Mouse (Mus musculus) cerebellum, postnatal 36 days (tissue): ENCODE results near the gene Pcdh17.
A peak's percentile ranks its signal among the peaks of the same experiment; 100 is the strongest.

Experiments
- DNase-seq, 2 experiments: peaks; one replicate each; pipeline ENCODE4 v3.0.0; 2021 to 2022; ENCODE audit warnings: mixed read lengths in 2 of 2

Gene Pcdh17

GRCm38 (mm10) chr14:84443288-84443686 is at the start of gene Pcdh17:
Pcdh17 (plus strand) TSS chr14:84443563.
- DNase-seq: peak; percentile 93 to 94

GRCm38 (mm10) chr14:84397137-84397536 is 46.2 kb upstream of the Pcdh17 start:
- no peak for DNase-seq

GRCm38 (mm10) chr14:84424736-84425135 is 18.6 kb upstream of the Pcdh17 start:
- no peak for DNase-seq

GRCm38 (mm10) chr14:84426616-84427015 is 16.7 kb upstream of the Pcdh17 start:
- DNase-seq: no peak

GRCm38 (mm10) chr14:84438066-84438770 is 5.1 kb upstream of the Pcdh17 start:
- peak; percentile 7 to 34 for DNase-seq

GRCm38 (mm10) chr14:84440903-84441302 is 2.5 kb upstream of the Pcdh17 start:
- peak; percentile 4 to 14 for DNase-seq

GRCm38 (mm10) chr14:84442528-84443287 is 655 bp upstream of the Pcdh17 start:
- peak; percentile 13 to 44 for DNase-seq

GRCm38 (mm10) chr14:84443761-84444160 is 398 bp downstream of the Pcdh17 start:
- no peak for DNase-seq

- DNase-seq: peak; percentile 9 to 31
Observed at GRCm38 (mm10) chr14:84444276-84444662, 906 bp downstream of the Pcdh17 start.

GRCm38 (mm10) chr14:84444663-84445502 is 1.5 kb downstream of the Pcdh17 start:
- DNase-seq: peak; percentile 11 to 17

GRCm38 (mm10) chr14:84445503-84446410 is 2.4 kb downstream of the Pcdh17 start:
- peak; percentile 26 to 30 for DNase-seq

- peak in 1 of 2 experiments; percentile 16 for DNase-seq
Observed at GRCm38 (mm10) chr14:84446411-84446915, 3.1 kb downstream of the Pcdh17 start.

GRCm38 (mm10) chr14:84446941-84447641 is 3.7 kb downstream of the Pcdh17 start:
- DNase-seq: peak; percentile 32 to 33

GRCm38 (mm10) chr14:84447661-84448380 is 4.5 kb downstream of the Pcdh17 start:
- DNase-seq: peak; percentile 8 to 19

GRCm38 (mm10) chr14:84448381-84448771 is 5.0 kb downstream of the Pcdh17 start:
- no peak for DNase-seq

GRCm38 (mm10) chr14:84454074-84454845 is 10.9 kb downstream of the Pcdh17 start:
- DNase-seq: no peak

- no peak for DNase-seq
Observed at GRCm38 (mm10) chr14:84475491-84475890, 32.1 kb downstream of the Pcdh17 start.

GRCm38 (mm10) chr14:84476336-84476735 is 33.0 kb downstream of the Pcdh17 start:
- no peak for DNase-seq

- DNase-seq: no peak
Observed at GRCm38 (mm10) chr14:84476906-84477305, 33.5 kb downstream of the Pcdh17 start.

GRCm38 (mm10) chr14:84477411-84477810 is 34.0 kb downstream of the Pcdh17 start:
- DNase-seq: no peak
